9 mouse cellular contexts compared by ENCODE assay signal in genomic region chr5:96881118-96881517, GRCm38 (mm10).
DNase-seq lines count a peak whose midpoint lies in the region; ATAC-seq lines count a peak whose summit lies in the region.
"Had no signal": no experiment of that assay in that cellular context is flagged by ENCODE, and none has a peak within 500 bp of the region (broad histone marks: within the 10 kb centered on the region; RNA-seq: fewer than 3 reads in every experiment).

No protein-coding gene starts in this region.

- ATAC-seq in embryonic facial prominence, embryonic 11.5 days (replicated peaks; ENCODE audit: insufficient number of reproducible peaks, low FRiP score, low TSS enrichment, low read depth) = 0 out of 2 replicates have a peak, but pooled peaks have one; percentile 48
- peak; percentile 84 for ATAC-seq in lung, embryonic 16.5 days (ENCODE audit: low read depth)
- peak; percentile 92 for ATAC-seq in heart, embryonic 11.5 days (replicated peaks; ENCODE audit: insufficient number of reproducible peaks, low FRiP score, low TSS enrichment)

- H3K9me3 ChIP-seq in embryonic facial prominence, embryonic 11.5 days (replicated peaks; ENCODE audit: control insufficient read depth, low read length) = no peaks in the 10 kb centered on the region
- H3K9me3 ChIP-seq in embryonic facial prominence, embryonic 10.5 days = 0 out of 2 replicates have a peak, but pooled peaks cover 5% of the 10 kb centered on the region
- H3K9me3 ChIP-seq in lung, embryonic 16.5 days (ENCODE audit: control insufficient read depth, low read length) = no peaks in the 10 kb centered on the region
- peaks cover 4% of the 10 kb centered on the region; the same call in 1 of the 2 replicates for H3K9me3 ChIP-seq in heart, embryonic 11.5 days (replicated peaks; ENCODE audit: control insufficient read depth, low read length)

- no peaks in the 10 kb centered on the region for H3K27me3 ChIP-seq in embryonic facial prominence, embryonic 11.5 days (ENCODE audit: control insufficient read depth, insufficient read depth, low read length)
- no peaks in the 10 kb centered on the region for H3K27me3 ChIP-seq in embryonic facial prominence, embryonic 10.5 days (replicated peaks; ENCODE audit: low read depth, poor library complexity, severe bottlenecking)
- H3K27me3 ChIP-seq in lung, embryonic 16.5 days (ENCODE audit: control insufficient read depth, insufficient read depth, low read depth, low read length) = no peaks in the 10 kb centered on the region
- no peaks in the 10 kb centered on the region for H3K27me3 ChIP-seq in heart, embryonic 11.5 days (ENCODE audit: control insufficient read depth, insufficient read depth, low read length)

- no peaks in the 10 kb centered on the region for H3K36me3 ChIP-seq in embryonic facial prominence, embryonic 11.5 days (replicated peaks; ENCODE audit: control insufficient read depth, insufficient read depth, low read depth, low read length)
- H3K36me3 ChIP-seq in embryonic facial prominence, embryonic 10.5 days (replicated peaks) = no peaks in the 10 kb centered on the region
- no peaks in the 10 kb centered on the region for H3K36me3 ChIP-seq in lung, embryonic 16.5 days (ENCODE audit: control insufficient read depth, insufficient read depth, low read length)
- no peaks in the 10 kb centered on the region for H3K36me3 ChIP-seq in heart, embryonic 11.5 days (ENCODE audit: control insufficient read depth, insufficient read depth, low read length)

- no peak overlapping the region for H3K27ac ChIP-seq in embryonic facial prominence, embryonic 11.5 days (replicated peaks; ENCODE audit: low read depth, low read length)
- no peak overlapping the region for H3K27ac ChIP-seq in embryonic facial prominence, embryonic 10.5 days (replicated peaks)
- H3K27ac ChIP-seq in lung, embryonic 16.5 days (ENCODE audit: low read length) = no peak overlapping the region
- H3K27ac ChIP-seq in heart, embryonic 11.5 days (ENCODE audit: low read depth, low read length) = no peak overlapping the region

- 83% methylated on average over 3 of the region's 3 CpGs for WGBS in embryonic facial prominence, embryonic 11.5 days
- 73% methylated on average over 3 of the region's 3 CpGs for WGBS in embryonic facial prominence, embryonic 10.5 days
- WGBS in lung, embryonic 16.5 days = 43% methylated on average over 3 of the region's 3 CpGs
- WGBS in heart, embryonic 11.5 days (ENCODE audit: insufficient replicate concordance) = 54% methylated on average over 3 of the region's 3 CpGs

- H3K4me1 ChIP-seq in embryonic facial prominence, embryonic 11.5 days (ENCODE audit: control insufficient read depth, insufficient read depth, low read length) = no peaks in the 10 kb centered on the region; the same call in 1 of the 2 replicates
- H3K4me1 ChIP-seq in embryonic facial prominence, embryonic 10.5 days = peaks cover 6% of the 10 kb centered on the region; the same call in 1 of the 2 replicates
- no peaks in the 10 kb centered on the region for H3K4me1 ChIP-seq in lung, embryonic 16.5 days (replicated peaks; ENCODE audit: control insufficient read depth, insufficient read depth, low read length)
- no peaks in the 10 kb centered on the region for H3K4me1 ChIP-seq in heart, embryonic 11.5 days (ENCODE audit: control insufficient read depth, insufficient read depth, low read length)

- H3K9ac ChIP-seq in embryonic facial prominence, embryonic 11.5 days (replicated peaks; ENCODE audit: low read length) = no peak overlapping the region
- H3K9ac ChIP-seq in lung, embryonic 16.5 days (ENCODE audit: low read length) = no peak overlapping the region
- H3K9ac ChIP-seq in heart, embryonic 11.5 days (ENCODE audit: low read depth, low read length) = no peak overlapping the region

- H3K4me3 ChIP-seq in embryonic facial prominence, embryonic 11.5 days (ENCODE audit: low read depth, low read length) = no peak overlapping the region
- no peak overlapping the region for H3K4me3 ChIP-seq in embryonic facial prominence, embryonic 10.5 days
- no peak overlapping the region for H3K4me3 ChIP-seq in lung, embryonic 16.5 days (ENCODE audit: low read length)
- no peak overlapping the region for H3K4me3 ChIP-seq in heart, embryonic 11.5 days (ENCODE audit: low read depth, low read length)

- no peak for DNase-seq in embryonic facial prominence, embryonic 11.5 days (ENCODE audit: low spot score)
- DNase-seq in embryonic facial prominence, embryonic 10.5 days (ENCODE audit: low spot score) = no peak
- DNase-seq in lung, postnatal 25 days (ENCODE audit: low spot score) = no peak
- DNase-seq in skeletal muscle tissue, adult 2 months (ENCODE audit: low read depth, low spot score) = peak; percentile 50
- no peak for DNase-seq in cerebellum, adult 11 months
- DNase-seq in left cerebral cortex, adult 8-10 months (ENCODE audit: low spot score in 2 of 2) = no peak
- DNase-seq: cerebellum, postnatal 25 days had no signal

- no peak overlapping the region for H3K4me2 ChIP-seq in embryonic facial prominence, embryonic 11.5 days (ENCODE audit: low read depth, low read length)
- no peak overlapping the region for H3K4me2 ChIP-seq in lung, embryonic 16.5 days (ENCODE audit: low read depth, low read length)
- H3K4me2 ChIP-seq in heart, embryonic 11.5 days = no peak overlapping the region
